ENCODE assay signal across 25 mouse cellular contexts in genomic region chr6:31040783-31041182, GRCm38 (mm10).
"Had no signal": no experiment of that assay in that cellular context is flagged by ENCODE, and none has a peak within 500 bp of the region (broad histone marks: within the 10 kb centered on the region; RNA-seq: fewer than 3 reads in every experiment).

No protein-coding gene starts in this region.

- H3K27me3 ChIP-seq: embryonic facial prominence, embryonic 12.5 days; embryonic facial prominence, embryonic 13.5 days; embryonic facial prominence, embryonic 15.5 days; forebrain, embryonic 12.5 days; forebrain, embryonic 13.5 days; forebrain, embryonic 15.5 days had no signal

- DNase-seq: cerebellum, adult 2 months; cerebellum, adult 8-10 months; cerebellum, adult 9-10 months; cerebellum, adult 9-11 months; cerebellum, postnatal 10 days; cerebellum, postnatal 14 days; cerebellum, postnatal 25 days; cerebellum, postnatal 36 days; embryo, embryonic 11 days; forebrain, postnatal 0 days; gastrocnemius, adult 2 months; gastrocnemius, postnatal 10 days; gastrocnemius, postnatal 14 days; gastrocnemius, postnatal 25 days; gastrocnemius, postnatal 36 days; heart, adult 18-20 months had no signal

- H3K9me3 ChIP-seq: embryonic facial prominence, embryonic 10.5 days; embryonic facial prominence, embryonic 12.5 days; embryonic facial prominence, embryonic 13.5 days; embryonic facial prominence, embryonic 15.5 days; forebrain, embryonic 10.5 days; forebrain, embryonic 12.5 days; forebrain, embryonic 13.5 days; forebrain, embryonic 15.5 days had no signal

- H3K4me3 ChIP-seq: embryonic facial prominence, embryonic 10.5 days; embryonic facial prominence, embryonic 12.5 days; embryonic facial prominence, embryonic 13.5 days; embryonic facial prominence, embryonic 15.5 days; erythroblast, embryonic 14.5 days; forebrain, embryonic 10.5 days; forebrain, embryonic 12.5 days; forebrain, embryonic 13.5 days; forebrain, embryonic 15.5 days; gastrocnemius, adult 2 months had no signal

- H3K27ac ChIP-seq: embryonic facial prominence, embryonic 10.5 days; embryonic facial prominence, embryonic 12.5 days; embryonic facial prominence, embryonic 13.5 days; embryonic facial prominence, embryonic 15.5 days; forebrain, embryonic 10.5 days; forebrain, embryonic 12.5 days; forebrain, embryonic 13.5 days; forebrain, embryonic 15.5 days; gastrocnemius, adult 2 months had no signal

- H3K9ac ChIP-seq: embryonic facial prominence, embryonic 12.5 days; embryonic facial prominence, embryonic 13.5 days; embryonic facial prominence, embryonic 15.5 days; forebrain, embryonic 12.5 days; forebrain, embryonic 13.5 days; forebrain, embryonic 15.5 days; forebrain, postnatal 0 days had no signal

- H3K36me3 ChIP-seq: embryonic facial prominence, embryonic 10.5 days; embryonic facial prominence, embryonic 12.5 days; embryonic facial prominence, embryonic 13.5 days; embryonic facial prominence, embryonic 15.5 days; forebrain, embryonic 10.5 days; forebrain, embryonic 12.5 days; forebrain, embryonic 15.5 days had no signal

- H3K4me1 ChIP-seq: embryonic facial prominence, embryonic 12.5 days; forebrain, embryonic 12.5 days; forebrain, embryonic 13.5 days had no signal
